ENCODE assay signal across 1 mouse cellular context in genomic region chr7:119899386-119900057, GRCm38 (mm10).
TF ChIP-seq lines count a peak whose summit lies in the region.

No protein-coding gene starts in this region.

TF ChIP-seq in MEL, 35 proteins besides CTCF, POLR2A, EP300 and RAD21 (continued from another document):
- TF ChIP-seq NELFE (IDR thresholded peaks at IDR 0.05; ENCODE audit: low read depth, low read length) (no peak), CHD1 (IDR thresholded peaks at IDR 0.05; ENCODE audit: low read depth, low read length) (no peak), POLR2AphosphoS2 (IDR thresholded peaks at IDR 0.05; ENCODE audit: low read length) (no peak), JUND (IDR thresholded peaks at IDR 0.05; ENCODE audit: low read depth, low read length) (no peak), GABPA (IDR thresholded peaks at IDR 0.05; ENCODE audit: low read depth, low read length) (no peak), CHD2 (IDR thresholded peaks at IDR 0.05; ENCODE audit: low read length) (no peak)
TF ChIP-seq in MEL: peak in this region for 4.
